Mouse (Mus musculus) skeletal muscle tissue, adult 2 months (tissue): ENCODE data around the gene Mical2.

Source experiments
- DNase-seq: peaks from one replicate; pipeline ENCODE4 v3.0.0-alpha.2; 2012; ENCODE audit warnings: low read depth, low spot score

Mical2 gene

DNA sequence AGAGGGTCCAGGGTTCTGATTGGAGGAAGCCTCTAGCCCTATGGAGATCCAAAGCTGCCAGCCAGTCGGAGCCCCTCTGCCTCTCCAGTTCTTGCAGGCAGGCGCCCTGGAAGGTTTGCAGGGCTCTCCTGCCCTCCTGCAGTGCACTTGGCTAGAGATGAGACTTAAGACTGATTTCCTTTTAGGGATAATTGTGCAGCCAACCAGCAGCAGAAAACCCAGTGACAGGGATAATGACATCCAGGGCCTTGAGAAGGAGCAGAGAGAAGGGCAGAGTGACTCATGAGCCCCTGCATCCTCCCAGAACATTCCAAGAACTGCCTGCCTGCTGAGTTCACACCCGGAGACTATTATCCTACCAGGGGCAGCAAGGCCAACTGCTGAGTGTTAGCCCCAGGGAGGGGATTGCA is 228.2 kb downstream of the Mical2 start:
- peak; percentile 40 for DNase-seq

DNA sequence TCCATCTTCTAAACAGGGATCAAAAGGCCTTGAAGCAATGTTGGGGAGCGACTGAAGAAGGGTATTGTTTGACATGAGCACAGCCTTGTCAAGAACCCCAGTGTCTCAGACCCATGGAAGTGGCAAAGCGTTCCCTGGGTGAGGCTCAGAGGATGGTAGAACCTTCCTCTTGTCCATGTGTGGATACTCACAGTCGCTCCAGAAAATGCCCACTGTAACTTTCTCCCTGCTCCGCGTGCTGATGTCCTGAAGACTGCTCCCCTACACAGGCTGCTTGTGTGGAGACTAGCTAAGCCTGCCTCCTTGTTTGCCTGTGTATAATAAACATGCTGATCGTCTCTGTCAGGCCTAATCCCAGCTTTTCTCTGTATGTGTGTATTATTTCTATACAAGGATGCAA is 228.7 kb downstream of the Mical2 start:
- no peak for DNase-seq

DNA sequence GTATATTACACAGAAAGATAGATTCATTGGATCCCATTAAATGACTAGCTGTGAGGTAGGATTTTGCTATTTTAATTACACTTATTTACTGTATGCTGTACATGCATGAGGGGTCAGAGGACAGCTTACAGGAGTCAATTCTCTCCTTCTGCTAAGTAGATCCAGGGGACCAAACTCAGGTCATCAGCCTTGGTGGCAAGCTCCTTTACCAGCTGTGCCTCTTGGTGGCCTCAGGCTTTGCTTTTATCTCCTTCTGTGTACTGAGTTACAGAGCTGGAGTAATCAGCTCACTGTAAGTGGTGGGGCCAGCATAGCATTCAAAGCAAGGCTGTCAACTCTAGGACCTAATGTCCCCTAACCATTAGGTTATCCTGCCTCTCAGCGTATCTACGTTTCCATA is 229.3 kb downstream of the Mical2 start:
- DNase-seq: no peak

DNA sequence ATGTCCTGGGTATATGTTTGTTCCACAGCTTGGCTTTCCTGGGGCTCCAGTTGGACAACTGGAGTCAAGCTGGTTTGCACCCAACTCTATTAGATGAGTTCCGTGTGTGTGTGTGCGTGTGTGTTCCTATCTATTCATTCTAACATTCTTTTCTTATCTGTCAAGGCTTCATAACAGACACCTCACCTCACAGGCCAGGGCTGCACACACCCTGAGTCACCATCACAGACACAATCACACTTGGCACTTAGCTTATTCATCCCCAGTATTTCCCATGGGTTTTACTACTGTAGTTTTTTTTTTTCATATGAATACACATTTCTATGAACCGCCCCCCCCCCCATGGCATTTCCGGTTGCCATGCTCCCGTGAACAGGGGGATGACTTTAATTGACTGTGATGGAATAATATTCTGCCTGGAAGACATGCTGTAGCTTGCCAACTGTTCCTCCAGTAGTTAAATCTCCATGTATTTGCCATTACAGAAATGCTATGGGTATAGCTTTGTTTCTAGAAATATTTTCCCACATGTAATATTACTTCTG is 230.0 kb downstream of the Mical2 start:
- DNase-seq: no peak

DNA sequence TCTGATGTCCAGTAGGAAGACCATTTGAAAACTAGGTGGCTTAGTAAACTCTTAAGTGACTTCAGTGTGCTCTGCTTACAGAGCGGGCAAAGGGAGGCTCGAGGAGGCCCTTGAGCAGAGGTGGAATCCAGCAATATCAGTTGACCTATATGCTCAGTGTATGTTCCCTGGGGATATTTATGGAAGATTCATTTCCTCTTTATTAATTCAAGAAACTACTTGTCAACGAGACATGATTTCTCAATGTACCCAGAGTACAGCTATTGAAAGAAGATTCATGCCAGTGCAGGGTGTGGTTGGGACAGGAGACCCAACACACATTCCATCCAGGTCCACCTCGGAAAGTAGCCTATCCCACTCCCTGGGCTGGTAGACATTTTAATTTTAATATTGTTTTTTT is 231.7 kb downstream of the Mical2 start:
- DNase-seq: no peak

DNA sequence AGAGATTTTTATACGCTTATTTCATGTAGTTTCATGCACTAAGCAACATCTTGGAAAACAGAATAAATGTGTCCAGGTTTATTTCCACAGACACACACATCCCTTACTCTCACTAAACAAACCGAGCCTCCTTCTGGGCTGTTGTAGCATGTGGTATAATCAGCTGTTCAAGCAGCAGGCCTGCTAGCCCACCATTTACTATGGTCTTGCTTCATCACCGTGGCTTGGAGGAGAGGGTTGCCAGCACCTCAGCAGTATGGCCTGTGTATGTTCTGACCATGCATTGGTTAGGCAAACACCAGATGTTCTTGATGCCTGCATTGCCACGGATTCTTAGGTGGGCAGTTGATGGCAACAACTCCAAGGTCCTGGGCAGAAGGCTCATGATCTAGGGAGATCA is 232.3 kb downstream of the Mical2 start:
- DNase-seq: no peak

DNA sequence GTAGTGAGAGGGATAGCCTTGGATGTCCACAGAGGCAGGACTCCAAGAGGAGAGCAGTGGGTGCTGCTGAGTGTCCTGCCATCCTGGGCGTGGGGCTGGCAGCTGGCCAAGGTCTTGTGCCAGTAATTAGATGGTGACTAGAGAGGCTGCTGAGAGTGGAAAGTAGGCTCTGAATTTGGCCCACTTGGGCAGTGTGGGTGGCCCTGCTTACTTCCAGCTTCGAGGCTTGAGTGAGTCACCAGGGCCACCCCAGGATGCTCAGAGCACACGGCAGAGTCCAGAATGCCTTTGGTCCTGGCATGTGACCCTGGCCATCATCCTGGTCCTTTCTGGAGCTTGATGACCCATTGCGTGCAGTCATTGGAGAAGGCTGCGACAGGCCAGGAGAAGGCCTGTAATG is 232.8 kb downstream of the Mical2 start:
- DNase-seq: peak; percentile 34
